ENCODE assay signal across 9 mouse cellular contexts in the genomic region with DNA sequence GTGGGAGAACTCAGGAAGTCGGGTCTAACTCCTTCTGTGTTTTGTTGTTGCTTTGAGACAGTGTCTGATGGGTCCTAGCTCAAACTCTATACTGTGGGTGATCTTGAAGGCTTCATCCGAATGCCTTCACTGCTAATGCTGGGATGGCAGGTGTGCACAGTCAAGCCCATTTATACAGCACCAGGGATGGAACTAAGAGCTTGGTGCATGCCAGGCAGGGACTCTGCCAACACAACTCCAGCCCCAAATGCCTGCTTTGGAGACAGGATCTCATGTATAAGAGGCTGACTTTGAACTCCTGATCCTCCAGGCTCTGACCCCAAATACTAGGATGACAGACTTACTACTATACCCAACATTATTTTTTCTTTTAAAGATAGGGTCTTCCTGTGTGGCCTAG. TPM values are rescaled to one million over a fixed set of nuclear protein-coding genes. Genes with fewer than 3 reads are reported as not detected.
DNase-seq lines count a peak whose midpoint lies in the region; ATAC-seq and TF ChIP-seq lines count a peak whose summit lies in the region.
"Had no signal": no experiment of that assay in that cellular context is flagged by ENCODE, and none has a peak within 500 bp of the region (broad histone marks: within the 10 kb centered on the region; RNA-seq: fewer than 3 reads in every experiment).

No protein-coding gene starts in this region.

- peak overlapping the region; percentile 60 for H3K9ac ChIP-seq in limb, embryonic 15.5 days
- H3K9ac ChIP-seq in stomach, embryonic 16.5 days (ENCODE audit: low read length), result peak overlapping the region; percentile 94

- peaks cover 70% of the 10 kb centered on the region for H3K4me1 ChIP-seq in erythroblast, embryonic 14.5 days (ENCODE audit: control insufficient read depth)
- H3K4me1 ChIP-seq in testis, adult 2 months (ENCODE audit: control insufficient read depth, insufficient read depth, low read length), result 0 out of 2 replicates have a peak, but pooled peaks cover 2% of the 10 kb centered on the region
- H3K4me1 ChIP-seq in limb, embryonic 15.5 days, result peaks cover 28% of the 10 kb centered on the region
- H3K4me1 ChIP-seq in stomach, embryonic 16.5 days (ENCODE audit: control insufficient read depth, insufficient read depth, low read length), result peaks cover 19% of the 10 kb centered on the region

- peak overlapping the region; percentile 73 for H3K4me2 ChIP-seq in limb, embryonic 15.5 days
- peak overlapping the region; percentile 90 for H3K4me2 ChIP-seq in stomach, embryonic 16.5 days (ENCODE audit: low read depth, low read length)

- WGBS in limb, embryonic 15.5 days, result 38% methylated on average over 2 of the region's 2 CpGs
- WGBS in stomach, embryonic 16.5 days, result 28% methylated on average over 2 of the region's 2 CpGs

- no peak for TF ChIP-seq POLR2A in testis, adult 2 months (IDR thresholded peaks at IDR 0.05; ENCODE audit: control insufficient read depth, low read depth, low read length)

- no peak for TF ChIP-seq CTCF in testis, adult 2 months (IDR thresholded peaks at IDR 0.05; ENCODE audit: control insufficient read depth, insufficient read depth, insufficient replicate concordance, low read depth, low read length)

- H3K27me3 ChIP-seq in erythroblast, embryonic 14.5 days (ENCODE audit: control insufficient read depth), result no peaks in the 10 kb centered on the region
- H3K27me3 ChIP-seq in testis, adult 2 months (ENCODE audit: control insufficient read depth, insufficient read depth, low read length), result no peaks in the 10 kb centered on the region
- no peaks in the 10 kb centered on the region for H3K27me3 ChIP-seq in limb, embryonic 15.5 days
- H3K27me3 ChIP-seq in stomach, embryonic 16.5 days (ENCODE audit: control insufficient read depth, insufficient read depth, low read length), result no peaks in the 10 kb centered on the region

- no peak overlapping the region for H3K27ac ChIP-seq in testis, adult 2 months (ENCODE audit: control insufficient read depth, insufficient read depth, low read depth, low read length)
- peak overlapping the region; percentile 89; the same call in 1 of the 2 replicates for H3K27ac ChIP-seq in limb, embryonic 15.5 days
- peak overlapping the region; percentile 92; the same call in 1 of the 2 replicates for H3K27ac ChIP-seq in stomach, embryonic 16.5 days (ENCODE audit: low read length)

- ATAC-seq in erythroblast, adult 5-6 weeks (replicated peaks; ENCODE audit: low FRiP score, poor library complexity, severe bottlenecking), result no peak
- ATAC-seq in limb, embryonic 15.5 days (ENCODE audit: insufficient number of reproducible peaks, low FRiP score, low TSS enrichment, low read depth), result no peak
- no peak for ATAC-seq in stomach, embryonic 16.5 days (ENCODE audit: insufficient read depth, low FRiP score)

- no peak for DNase-seq in testis, postnatal 14 days (ENCODE audit: low spot score)
- DNase-seq in thymus, postnatal 25 days, result no peak
- no peak for DNase-seq in gastrocnemius, postnatal 4 days (ENCODE audit: low spot score in 2 of 2)
- DNase-seq: left cerebral cortex, postnatal 4 days had no signal

- H3K4me3 ChIP-seq in erythroblast, embryonic 14.5 days (replicated peaks), result peak overlapping the region; percentile 82
- H3K4me3 ChIP-seq in testis, adult 2 months (ENCODE audit: control insufficient read depth, low read depth, low read length), result peak overlapping the region; percentile 94; the same call in 1 of the 2 replicates
- H3K4me3 ChIP-seq in limb, embryonic 15.5 days, result peak overlapping the region; percentile 64
- peak overlapping the region; percentile 88 for H3K4me3 ChIP-seq in stomach, embryonic 16.5 days (replicated peaks; ENCODE audit: low read length)

- H3K36me3 ChIP-seq in erythroblast, embryonic 14.5 days (ENCODE audit: control insufficient read depth), result peaks cover 50% of the 10 kb centered on the region
- H3K36me3 ChIP-seq in testis, adult 2 months (ENCODE audit: control insufficient read depth, insufficient read depth, low read length), result no peaks in the 10 kb centered on the region
- peaks cover 26% of the 10 kb centered on the region for H3K36me3 ChIP-seq in limb, embryonic 15.5 days
- peaks cover 6% of the 10 kb centered on the region; the same call in 1 of the 2 replicates for H3K36me3 ChIP-seq in stomach, embryonic 16.5 days (ENCODE audit: control insufficient read depth, insufficient read depth, low read length)

- H3K9me3 ChIP-seq in erythroblast, embryonic 14.5 days (ENCODE audit: control insufficient read depth, low read length), result no peaks in the 10 kb centered on the region
- H3K9me3 ChIP-seq in limb, embryonic 15.5 days, result no peaks in the 10 kb centered on the region
- H3K9me3 ChIP-seq in stomach, embryonic 16.5 days (replicated peaks; ENCODE audit: control insufficient read depth, low read length), result no peaks in the 10 kb centered on the region

RNA-seq across cellular contexts. Expression of a gene that starts 1.1 kb away (rescaled TPM):
- 19.0 and 28.9 TPM in 2 replicates for polyA plus RNA-seq in erythroblast, embryonic 14.5 days (2012)
- total RNA-seq in erythroblast, adult 5-6 weeks (2015; ENCODE audit: low replicate concordance), result 25.7 and 25.9 TPM in 2 replicates
- 13.0 and 14.2 TPM in 2 replicates for total RNA-seq in erythroblast, adult 5-6 weeks (2017; ENCODE audit: low replicate concordance)
- 105 and 132 TPM in 2 replicates for polyA plus RNA-seq in testis, adult 2 months (2012; rRNA removed)
- 301 and 304 TPM in 2 replicates for polyA plus RNA-seq in limb, embryonic 15.5 days (2015; fragmentation: Nextera tagmentation; extraction: Ambion mirVana)
- polyA plus RNA-seq in stomach, embryonic 16.5 days (2015; fragmentation: Nextera tagmentation; extraction: Ambion mirVana), result 340 and 344 TPM in 2 replicates
- total RNA-seq in gastrocnemius, postnatal 4 days (2021), result 100 to 1,000 TPM; 327 to 331 TPM

RNA-seq across cellular contexts. Expression of a gene that starts 10.8 kb away (rescaled TPM):
- polyA plus RNA-seq in erythroblast, embryonic 14.5 days (2012), result 0.11 and 0.20 TPM in 2 replicates
- not detected in 2 replicates for total RNA-seq in erythroblast, adult 5-6 weeks (2015; ENCODE audit: low replicate concordance)
- 0.77 TPM in 1 of 2 replicates, not detected in the other for total RNA-seq in erythroblast, adult 5-6 weeks (2017; ENCODE audit: low replicate concordance)
- 38.5 and 39.6 TPM in 2 replicates for polyA plus RNA-seq in testis, adult 2 months (2012; rRNA removed)
- 64.4 and 127 TPM in 2 replicates for polyA plus RNA-seq in limb, embryonic 15.5 days (2015; fragmentation: Nextera tagmentation; extraction: Ambion mirVana)
- 92.0 and 115 TPM in 2 replicates for polyA plus RNA-seq in stomach, embryonic 16.5 days (2015; fragmentation: Nextera tagmentation; extraction: Ambion mirVana)
- total RNA-seq in gastrocnemius, postnatal 4 days (2021), result 100 to 1,000 TPM; 446 to 545 TPM

RNA-seq across cellular contexts. Expression of a gene that starts 11.2 kb away (rescaled TPM):
- 76.5 and 84.5 TPM in 2 replicates for polyA plus RNA-seq in erythroblast, embryonic 14.5 days (2012)
- total RNA-seq in erythroblast, adult 5-6 weeks (2015; ENCODE audit: low replicate concordance), result 13.8 and 17.1 TPM in 2 replicates
- total RNA-seq in erythroblast, adult 5-6 weeks (2017; ENCODE audit: low replicate concordance), result 29.8 and 35.3 TPM in 2 replicates
- 97.5 and 114 TPM in 2 replicates for polyA plus RNA-seq in testis, adult 2 months (2012; rRNA removed)
- 56.8 and 59.7 TPM in 2 replicates for polyA plus RNA-seq in limb, embryonic 15.5 days (2015; fragmentation: Nextera tagmentation; extraction: Ambion mirVana)
- polyA plus RNA-seq in stomach, embryonic 16.5 days (2015; fragmentation: Nextera tagmentation; extraction: Ambion mirVana), result 35.8 and 43.9 TPM in 2 replicates
- total RNA-seq in gastrocnemius, postnatal 4 days (2021), result 100 to 1,000 TPM in 1 of 2 experiments, 10 to 100 TPM in 1; 98.9 to 112 TPM

RNA-seq across cellular contexts. Expression of a gene that starts 23.8 kb away (rescaled TPM):
- 4.2 and 4.7 TPM in 2 replicates for polyA plus RNA-seq in erythroblast, embryonic 14.5 days (2012)
- 1.3 and 4.4 TPM in 2 replicates for total RNA-seq in erythroblast, adult 5-6 weeks (2015; ENCODE audit: low replicate concordance)
- 14.7 and 24.0 TPM in 2 replicates for total RNA-seq in erythroblast, adult 5-6 weeks (2017; ENCODE audit: low replicate concordance)
- 282 and 295 TPM in 2 replicates for polyA plus RNA-seq in testis, adult 2 months (2012; rRNA removed)
- polyA plus RNA-seq in limb, embryonic 15.5 days (2015; fragmentation: Nextera tagmentation; extraction: Ambion mirVana), result 66.1 and 67.6 TPM in 2 replicates
- 50.8 and 51.6 TPM in 2 replicates for polyA plus RNA-seq in stomach, embryonic 16.5 days (2015; fragmentation: Nextera tagmentation; extraction: Ambion mirVana)
- total RNA-seq in gastrocnemius, postnatal 4 days (2021), result 10 to 100 TPM; 61.3 to 61.5 TPM

RNA-seq across cellular contexts. Expression of a gene that starts 42.2 kb away (rescaled TPM):
- polyA plus RNA-seq in erythroblast, embryonic 14.5 days (2012), result 998 and 1,528 TPM in 2 replicates
- 509 and 541 TPM in 2 replicates for total RNA-seq in erythroblast, adult 5-6 weeks (2015; ENCODE audit: low replicate concordance)
- total RNA-seq in erythroblast, adult 5-6 weeks (2017; ENCODE audit: low replicate concordance), result 422 and 457 TPM in 2 replicates
- 672 and 893 TPM in 2 replicates for polyA plus RNA-seq in testis, adult 2 months (2012; rRNA removed)
- polyA plus RNA-seq in limb, embryonic 15.5 days (2015; fragmentation: Nextera tagmentation; extraction: Ambion mirVana), result 842 and 925 TPM in 2 replicates
- polyA plus RNA-seq in stomach, embryonic 16.5 days (2015; fragmentation: Nextera tagmentation; extraction: Ambion mirVana), result 807 and 821 TPM in 2 replicates
- total RNA-seq in gastrocnemius, postnatal 4 days (2021), result 1,000 to 10,000 TPM; 1,165 to 1,300 TPM

Comparison
In these comparisons a context has a peak if more than half of its experiments do, and no peak if none do; other contexts are left out.
1. RNA of a gene that starts 10.8 kb away (polyA plus RNA-seq): 92.0 to 115 TPM in stomach, embryonic 16.5 days, 64.4 to 127 TPM in limb, embryonic 15.5 days and 38.5 to 39.6 TPM in testis, adult 2 months; 0.11 to 0.20 TPM in erythroblast, embryonic 14.5 days; every median in the first group is over 10 times any median in the second.
2. Peak in every context shown above with its lines, with median percentiles within 50 percentile points of each other: H3K4me3 ChIP-seq.